Mouse (Mus musculus) hindbrain, embryonic 11.5 days (tissue): ENCODE data around the gene Irf1. TPM values are rescaled to one million over a fixed set of nuclear protein-coding genes. Genes with fewer than 3 reads are reported as not detected.
A peak's percentile ranks its signal among the peaks of the same experiment; 100 is the strongest.
"Not testable (repeated sequence)": the region's sequence is repeated elsewhere in the genome, so short reads cannot be mapped to it uniquely, and the experiment has no call there.

Experiments used
- ATAC-seq: fragments of 200-750 bp; cut with Nextera tagmentation; 2 replicates; pipeline ENCODE4 v1.8.0; 2017; ENCODE audit warnings: mild to moderate bottlenecking, moderate TSS enrichment, moderate library complexity; ENCODE audit not compliant: low FRiP score
- DNase-seq: peaks from one replicate; pipeline ENCODE4 v3.0.0-alpha.2; 2015; ENCODE audit warnings: low spot score
- H3K27ac ChIP-seq: fragments of 300-500 bp; sonication (generic); 2 replicates; pipeline ENCODE4 v1.5.1; 2014; ENCODE audit warnings: mild to moderate bottlenecking, low read depth, low read length
- H3K27me3 ChIP-seq: fragments of 300-500 bp; sonication (generic); 2 replicates; pipeline ENCODE4 v1.6.1; 2014; ENCODE audit warnings: mild to moderate bottlenecking, low read length, moderate library complexity, mixed read lengths; ENCODE audit not compliant: control insufficient read depth, insufficient read depth
- H3K36me3 ChIP-seq: fragments of 300-500 bp; sonication (generic); 2 replicates; pipeline ENCODE4 v1.6.1; 2014; ENCODE audit warnings: mild to moderate bottlenecking, low read length, moderate library complexity, mixed read lengths; ENCODE audit not compliant: control insufficient read depth, insufficient read depth
- H3K4me1 ChIP-seq: fragments of 300-500 bp; sonication (generic); replicated peaks from 2 replicates; pipeline ENCODE4 v1.6.1; 2014; ENCODE audit warnings: low read length, mixed read lengths; ENCODE audit not compliant: control insufficient read depth, insufficient read depth
- H3K4me2 ChIP-seq: fragments of 300-500 bp; sonication (generic); replicated peaks from 2 replicates; pipeline ENCODE4 v1.6.1; 2014; ENCODE audit warnings: mild to moderate bottlenecking, low read depth, low read length
- H3K4me3 ChIP-seq: fragments of 300-500 bp; sonication (generic); 2 replicates; pipeline ENCODE4 v1.5.1; 2014; ENCODE audit warnings: low read depth, low read length
- H3K9ac ChIP-seq: fragments of 300-500 bp; sonication (generic); 2 replicates; pipeline ENCODE4 v1.6.1; 2014; ENCODE audit warnings: low read depth, low read length
- H3K9me3 ChIP-seq: fragments of 300-500 bp; sonication (generic); 2 replicates; pipeline ENCODE4 v1.6.1; 2016; ENCODE audit warnings: low read length; ENCODE audit not compliant: control insufficient read depth
- WGBS: fragments of 180-500 bp; shearing (Covaris S2); extraction: QIAGEN DNeasy Blood & Tissue Kit; methylation state at CpG from one replicate; pipeline ENCODE4 v1.1.7; 2014; 5-methylcytosine and 5-hydroxymethylcytosine counted together
- polyA plus RNA-seq: library from polyadenylated mRNA; unstranded; fragments of >200 nt; fragmentation: Nextera tagmentation; extraction: Ambion mirVana; gene quantifications from 2 replicates; pipeline ENCODE4 v1.2.1, GENCODE M21; 2014

The Irf1 gene
- polyA plus RNA-seq, 1 experiment from 2014 or later: 1.7 TPM

- Histone ChIP-seq H3K27me3 (peaks cover 11% of the 10 kb centered on the region), H3K9ac (no peak overlapping the region), H3K36me3 (no peaks in the 10 kb centered on the region), H3K9me3 (no peaks in the 10 kb centered on the region), H3K4me2 (no peak overlapping the region), H3K4me3 (no peak overlapping the region), H3K27ac (no peak overlapping the region), H3K4me1 (peaks cover 2% of the 10 kb centered on the region)
- 88% methylated on average over 4 of the region's 4 CpGs for WGBS
- ATAC-seq (no peak), DNase-seq (no peak)
Measured at GRCm38 (mm10) chr11:53757612-53758011, 12.2 kb upstream of the Irf1 start.

- H3K4me2 ChIP-seq, H3K4me1 ChIP-seq, H3K27ac ChIP-seq, H3K36me3 ChIP-seq, ATAC-seq, H3K9ac ChIP-seq, DNase-seq, H3K4me3 ChIP-seq, H3K9me3 ChIP-seq: not testable (repeated sequence)
- 80% methylated on average over 8 of the region's 9 CpGs for WGBS
- H3K27me3 ChIP-seq: peaks cover 14% of the 10 kb centered on the region
Measured at GRCm38 (mm10) chr11:53758033-53758432, 11.8 kb upstream of the Irf1 start.

GRCm38 (mm10) chr11:53758791-53759351, 10.9 kb upstream of the Irf1 start:
- ATAC-seq: no peak
- Histone ChIP-seq H3K4me3 (no peak overlapping the region), H3K27ac (no peak overlapping the region), H3K4me1 (peaks cover 12% of the 10 kb centered on the region), H3K9ac (no peak overlapping the region), H3K4me2 (no peak overlapping the region), H3K36me3 (no peaks in the 10 kb centered on the region), H3K27me3 (peaks cover 21% of the 10 kb centered on the region), H3K9me3 (no peaks in the 10 kb centered on the region)
- DNase-seq: no peak
- 42% methylated on average over 6 of the region's 6 CpGs for WGBS

GRCm38 (mm10) chr11:53759545-53760406, 10.0 kb upstream of the Irf1 start:
- no peaks in the 10 kb centered on the region for H3K36me3 ChIP-seq
- peak overlapping the region; percentile 15 for H3K4me2 ChIP-seq
- ATAC-seq (no peak), DNase-seq (peak; percentile 21)
- WGBS: 5% methylated on average over 22 of the region's 22 CpGs
- H3K27ac ChIP-seq: no peak overlapping the region
- H3K9ac ChIP-seq: no peak overlapping the region
- H3K27me3 ChIP-seq: peaks cover 21% of the 10 kb centered on the region
- H3K4me1 ChIP-seq: peaks cover 13% of the 10 kb centered on the region
- H3K9me3 ChIP-seq: no peaks in the 10 kb centered on the region
- H3K4me3 ChIP-seq: no peak overlapping the region

GRCm38 (mm10) chr11:53761284-53761683, 8.5 kb upstream of the Irf1 start:
- WGBS: 85% methylated on average over 5 of the region's 5 CpGs
- H3K36me3 ChIP-seq: no peaks in the 10 kb centered on the region
- H3K27me3 ChIP-seq: peaks cover 21% of the 10 kb centered on the region
- peaks cover 13% of the 10 kb centered on the region for H3K4me1 ChIP-seq
- H3K4me2 ChIP-seq: no peak overlapping the region
- H3K9me3 ChIP-seq: no peaks in the 10 kb centered on the region
- DNase-seq (no peak), ATAC-seq (no peak)
- no peak overlapping the region for H3K27ac ChIP-seq
- no peak overlapping the region for H3K4me3 ChIP-seq
- no peak overlapping the region for H3K9ac ChIP-seq

GRCm38 (mm10) chr11:53761822-53762221, 8.0 kb upstream of the Irf1 start:
- DNase-seq (no peak), ATAC-seq (no peak)
- H3K9ac ChIP-seq: no peak overlapping the region
- H3K27ac ChIP-seq: no peak overlapping the region
- H3K27me3 ChIP-seq: peaks cover 21% of the 10 kb centered on the region
- no peak overlapping the region for H3K4me2 ChIP-seq
- H3K4me1 ChIP-seq: peaks cover 13% of the 10 kb centered on the region
- no peaks in the 10 kb centered on the region for H3K36me3 ChIP-seq
- 72% methylated on average over 2 of the region's 2 CpGs for WGBS
- no peaks in the 10 kb centered on the region for H3K9me3 ChIP-seq
- no peak overlapping the region for H3K4me3 ChIP-seq

- Histone ChIP-seq H3K4me2 (peak overlapping the region; percentile 59), H3K27ac (no peak overlapping the region), H3K36me3 (no peaks in the 10 kb centered on the region), H3K9ac (no peak overlapping the region), H3K27me3 (peaks cover 25% of the 10 kb centered on the region), H3K4me1 (peaks cover 13% of the 10 kb centered on the region), H3K9me3 (no peaks in the 10 kb centered on the region), H3K4me3 (no peak overlapping the region)
- DNase-seq (no peak), ATAC-seq (no peak)
- WGBS: 63% methylated on average over 2 of the region's 2 CpGs
Measured at GRCm38 (mm10) chr11:53762426-53762825, 7.4 kb upstream of the Irf1 start.

GRCm38 (mm10) chr11:53762827-53763495, 6.9 kb upstream of the Irf1 start:
- H3K27me3 ChIP-seq: peaks cover 25% of the 10 kb centered on the region
- no peaks in the 10 kb centered on the region for H3K9me3 ChIP-seq
- DNase-seq (peak; percentile 36), ATAC-seq (peak; percentile 10; the same call in 1 of the 2 replicates)
- peaks cover 13% of the 10 kb centered on the region for H3K4me1 ChIP-seq
- peak overlapping the region; percentile 25; the same call in 1 of the 2 replicates for H3K4me3 ChIP-seq
- no peak overlapping the region for H3K27ac ChIP-seq
- H3K9ac ChIP-seq: 0 out of 2 replicates have a peak overlapping the region, but pooled peaks have one; percentile 11
- H3K4me2 ChIP-seq: peak overlapping the region; percentile 59
- H3K36me3 ChIP-seq: no peaks in the 10 kb centered on the region
- WGBS: 10% methylated on average over 23 of the region's 23 CpGs
